Mouse (Mus musculus): ENCODE measurements around the gene Gtf2a2. TPM values are rescaled to one million over a fixed set of nuclear protein-coding genes. Genes with fewer than 3 reads are reported as not detected.

Gene Gtf2a2
- total RNA-seq (2021): 76.2 and 84.8 TPM in 2 replicates
- long read RNA-seq, experiment 1, transcript Gtf2a2-202 (5 exons, 893 nt): major isoform, 64 of 80 reads
- long read RNA-seq, experiment 1, partial matches to known transcripts: 5 of 80 reads
- long read RNA-seq, experiment 1, other reads (novel, unspliced or antisense): 8 of 80 reads
- long read RNA-seq, experiment 2, transcript Gtf2a2-202 (5 exons, 893 nt): major isoform, 45 of 62 reads
- long read RNA-seq, experiment 2, partial matches to known transcripts: 2 of 62 reads
- long read RNA-seq, experiment 2, other reads (novel, unspliced or antisense): 10 of 62 reads

DNA sequence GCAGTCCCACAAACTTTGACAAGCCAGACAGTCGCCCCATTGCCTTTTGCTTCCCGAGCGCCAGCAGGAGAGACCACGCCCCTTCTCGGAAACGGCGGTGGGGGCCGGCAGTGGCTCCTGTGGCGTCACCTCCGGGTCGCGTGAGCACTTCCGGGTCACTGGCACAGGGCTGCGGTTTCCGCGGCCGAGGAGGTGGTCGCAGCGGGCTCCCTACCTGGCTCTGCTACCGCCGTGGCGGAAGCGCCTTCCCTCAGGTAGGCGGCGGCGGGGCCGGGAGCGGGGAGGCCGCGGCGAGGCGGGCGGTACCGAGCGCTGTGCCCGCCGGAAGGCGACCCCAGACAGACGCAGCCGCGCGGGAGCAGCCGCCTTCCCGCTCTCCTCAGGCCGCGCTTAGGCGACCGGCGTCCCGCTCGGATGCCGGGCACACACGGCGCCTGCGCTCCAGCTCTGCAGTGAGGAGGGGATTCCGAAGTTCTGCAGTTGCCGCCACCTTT, at the start of gene Gtf2a2:
Gtf2a2 (plus strand) TSS at position 143 of the 494 bp plus-strand sequence.
- peak; percentile 97 for DNase-seq

DNA sequence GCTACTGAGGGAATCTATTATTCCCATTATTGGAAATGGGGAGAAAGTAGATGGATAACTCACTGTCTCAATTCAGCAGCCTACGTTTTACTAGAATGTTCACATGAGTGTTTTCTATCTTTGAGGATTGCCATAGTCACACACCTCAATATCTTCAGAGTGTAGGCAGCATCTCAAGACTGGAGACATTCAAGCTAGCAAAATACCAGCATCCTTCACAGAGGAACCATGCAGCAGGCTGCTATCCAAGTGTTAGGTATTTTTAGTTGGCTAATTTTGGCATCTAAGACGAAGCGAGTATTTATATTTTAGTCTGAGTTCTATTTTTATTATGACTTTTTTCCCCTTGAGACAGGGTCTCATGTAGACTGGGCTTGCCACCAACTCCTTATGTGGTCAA, 48.0 kb upstream of the Gtf2a2 start:
- no peak for DNase-seq

DNA sequence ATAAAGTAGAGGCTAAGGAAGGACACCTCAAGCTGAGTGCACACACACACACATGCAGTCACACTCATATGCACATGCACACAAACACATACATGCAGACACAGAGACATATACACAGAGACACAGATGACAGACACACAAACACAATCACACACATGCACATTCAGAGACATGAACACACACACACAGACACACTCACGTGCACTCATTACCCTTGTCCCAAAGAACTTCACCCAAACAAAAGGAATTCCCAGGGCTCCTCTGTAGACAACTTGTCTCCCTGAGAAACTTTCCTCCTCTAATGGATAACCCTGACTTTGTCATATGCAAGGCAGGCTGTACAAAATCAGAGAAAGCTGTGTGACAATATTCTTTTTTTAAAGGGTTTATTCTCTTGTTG, 26.8 kb upstream of the Gtf2a2 start:
- no peak for DNase-seq

DNA sequence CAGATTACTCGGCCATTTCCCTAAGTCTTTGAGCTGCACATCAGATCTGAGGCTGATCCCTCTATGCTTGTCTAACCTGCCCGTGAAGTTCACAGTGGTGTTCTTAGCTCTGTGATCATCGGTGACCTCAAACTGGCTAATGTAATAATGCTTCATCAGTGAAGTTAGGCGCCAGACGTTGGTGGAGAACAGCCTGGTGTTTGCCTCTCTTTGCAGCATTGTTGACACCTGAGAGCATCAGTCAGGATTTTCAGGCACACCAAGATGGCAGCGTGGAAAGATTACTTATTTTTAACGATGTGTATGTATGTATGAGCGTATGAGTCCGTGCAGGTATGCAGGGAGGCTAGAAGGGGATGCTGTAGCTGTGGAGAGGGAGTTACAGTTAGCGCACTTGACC, 26.3 kb upstream of the Gtf2a2 start:
- no peak for DNase-seq

DNA sequence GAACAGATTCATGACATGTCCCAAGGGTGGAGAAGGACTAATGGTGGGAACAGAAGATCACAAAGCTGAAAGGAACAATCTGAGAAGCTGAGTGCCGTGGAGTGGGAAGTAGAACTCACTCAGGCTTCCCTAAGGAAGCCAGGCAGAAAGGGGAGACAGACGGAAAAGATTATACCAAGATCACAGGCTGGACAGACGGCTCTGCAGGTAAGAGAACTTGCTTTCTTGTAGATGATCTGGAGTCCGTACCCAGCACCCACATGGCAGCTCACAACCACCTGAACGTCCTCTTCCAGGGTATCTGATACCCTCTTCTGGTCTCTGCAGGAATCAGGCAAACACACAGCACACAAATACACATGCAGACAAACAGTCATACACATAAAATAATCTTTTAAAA, 25.8 kb upstream of the Gtf2a2 start:
- no peak for DNase-seq

DNA sequence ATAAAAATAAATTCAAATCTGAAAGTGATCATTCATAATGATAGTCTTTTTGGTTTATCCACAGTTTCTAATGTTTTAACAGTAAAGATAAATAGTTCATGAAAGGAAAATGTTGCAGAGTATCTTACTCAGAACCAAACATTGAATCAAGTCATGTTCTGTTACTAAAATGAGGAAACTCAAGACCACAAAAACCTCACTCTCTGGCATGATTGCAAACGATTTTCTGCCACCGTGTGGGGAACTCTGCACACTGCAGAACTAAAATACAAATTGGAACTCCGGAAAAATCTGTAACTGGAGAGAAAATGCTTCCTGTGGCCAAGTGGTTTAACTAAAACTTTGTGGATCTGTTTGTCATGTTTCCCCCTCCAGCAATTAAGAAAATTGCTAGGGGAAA, 24.8 kb upstream of the Gtf2a2 start:
- DNase-seq: peak; percentile 75

DNA sequence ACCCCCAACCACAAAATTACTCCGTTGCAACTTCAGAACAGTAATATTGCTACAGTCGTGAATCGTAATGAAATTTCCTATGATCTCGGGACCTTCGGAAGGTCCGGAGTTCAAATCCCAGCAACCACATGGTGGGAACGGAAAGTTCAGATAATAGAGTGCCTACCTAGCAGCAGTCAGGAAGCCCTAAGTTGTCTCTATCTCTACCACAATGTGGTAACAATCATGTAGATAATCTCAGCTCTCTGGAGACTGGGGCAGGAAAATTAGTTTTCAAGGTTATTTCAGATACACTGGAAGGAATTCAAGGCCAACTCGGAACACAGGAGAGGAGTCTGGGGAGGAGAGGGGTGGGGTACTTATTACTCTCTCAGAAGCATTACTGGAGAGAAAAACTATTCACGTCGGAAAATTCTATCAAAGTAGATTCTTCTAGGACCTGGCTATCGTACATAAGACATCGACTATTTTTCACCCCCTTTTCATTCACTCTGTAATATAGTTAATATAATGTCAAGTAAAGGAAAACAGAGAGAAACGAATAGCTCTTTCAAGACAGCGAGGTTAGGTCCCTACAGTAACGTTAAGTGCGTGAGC, 23.5 kb upstream of the Gtf2a2 start:
- no peak for DNase-seq

DNA sequence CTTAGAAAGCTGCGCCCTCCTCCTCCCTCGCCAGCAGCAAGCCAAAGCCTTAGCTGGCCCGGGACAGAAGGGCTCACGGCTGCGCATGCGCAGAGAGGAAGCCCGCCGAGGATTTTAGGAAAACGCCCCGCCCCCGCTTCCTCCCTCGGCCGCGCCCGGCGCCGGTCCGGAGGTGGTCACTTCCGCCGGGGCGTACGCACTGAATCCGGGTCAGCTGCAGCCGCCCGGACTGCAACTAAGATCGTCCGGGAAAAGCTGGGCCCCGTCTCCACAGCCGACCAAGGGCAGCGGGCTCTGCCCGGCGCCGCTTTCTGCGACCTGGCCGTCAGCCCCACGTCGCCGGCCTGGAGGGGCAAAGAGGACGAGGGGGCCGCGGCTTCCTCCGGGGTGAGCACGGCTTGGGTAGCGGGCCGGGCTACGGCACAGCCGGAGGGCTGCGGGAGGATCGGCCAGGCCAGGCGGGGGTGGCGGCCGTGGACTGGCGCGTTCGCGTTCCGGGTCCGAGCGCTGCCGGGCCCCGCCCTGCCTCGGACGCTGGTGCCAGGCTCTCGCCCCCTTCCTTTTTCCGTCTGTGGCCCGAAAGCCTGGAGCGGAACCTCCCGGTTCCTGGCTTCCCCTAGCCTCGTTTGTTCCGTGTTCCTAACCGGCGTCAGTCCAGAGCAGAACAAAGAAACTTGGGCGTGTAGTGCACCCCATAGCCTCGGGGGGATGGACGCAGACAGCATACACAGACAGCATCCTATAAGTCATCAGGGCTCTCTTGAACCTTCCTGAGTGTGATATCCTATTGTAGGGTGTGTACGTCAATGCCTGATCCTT, 22.8 kb upstream of the Gtf2a2 start, which contains the start of gene Bnip2:
Bnip2 (plus strand) TSS at position 164 of the 819 bp plus-strand sequence.
- peak; percentile 98 for DNase-seq

DNA sequence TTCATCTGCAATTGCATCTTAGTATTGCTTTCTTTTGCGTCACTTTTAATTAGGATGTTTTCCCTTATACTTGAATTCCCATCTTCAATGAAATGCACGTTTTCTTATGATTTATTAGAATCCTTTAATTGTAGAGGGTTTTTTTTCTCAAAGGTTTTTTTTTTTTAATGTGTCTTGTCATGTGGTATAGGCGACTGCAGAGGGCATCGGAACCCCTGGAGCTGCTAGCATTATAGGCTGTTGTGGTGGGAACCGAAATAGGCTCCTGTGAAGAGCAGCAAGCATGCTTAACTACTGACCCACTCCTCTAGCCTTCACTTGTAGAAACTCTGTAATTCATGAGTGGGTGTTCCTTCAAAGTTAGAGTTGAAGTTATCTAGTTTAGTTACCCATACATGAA, 22.0 kb upstream of the Gtf2a2 start:
- peak; percentile 13 for DNase-seq

DNA sequence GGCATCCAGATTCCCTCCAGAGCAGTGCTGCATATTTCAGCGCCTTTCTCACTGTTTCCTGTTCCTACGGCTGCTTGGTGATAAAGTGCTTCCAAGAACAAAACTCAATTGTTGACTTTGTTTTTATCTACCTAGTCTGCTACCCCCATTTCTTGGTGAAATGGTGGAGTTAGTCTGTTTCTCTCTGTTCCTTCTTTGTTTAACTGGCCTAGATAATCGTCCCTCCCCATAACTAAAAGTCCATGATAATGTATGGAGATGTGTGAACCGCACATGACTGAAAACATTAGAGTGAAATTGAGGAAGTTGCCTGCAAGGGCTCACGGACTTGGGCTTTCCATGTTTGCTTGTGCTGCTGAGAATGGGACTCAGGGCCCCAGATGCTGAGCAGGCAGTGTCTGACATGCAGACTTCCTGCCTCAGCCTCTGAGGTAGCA, 19.5 kb upstream of the Gtf2a2 start:
- no peak for DNase-seq

DNA sequence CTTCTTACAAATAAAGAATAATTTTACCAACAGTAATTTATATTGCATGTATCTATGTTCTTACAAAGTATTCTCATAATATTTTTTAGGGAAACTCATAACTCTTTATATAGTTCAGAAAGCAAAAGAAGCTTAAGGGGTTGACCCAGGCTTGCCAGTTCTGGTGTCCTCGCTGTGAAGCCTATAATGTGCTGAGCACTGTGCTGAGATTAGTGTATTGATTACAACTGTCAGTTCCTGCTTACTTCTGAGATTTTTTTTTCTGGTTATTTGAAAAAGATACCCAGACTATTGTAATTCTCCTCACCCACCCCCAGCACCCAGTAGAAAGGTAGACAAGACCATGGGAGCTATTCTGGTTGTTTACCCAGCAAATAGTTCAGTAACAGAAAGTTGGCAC, 18.9 kb upstream of the Gtf2a2 start:
- DNase-seq: no peak

DNA sequence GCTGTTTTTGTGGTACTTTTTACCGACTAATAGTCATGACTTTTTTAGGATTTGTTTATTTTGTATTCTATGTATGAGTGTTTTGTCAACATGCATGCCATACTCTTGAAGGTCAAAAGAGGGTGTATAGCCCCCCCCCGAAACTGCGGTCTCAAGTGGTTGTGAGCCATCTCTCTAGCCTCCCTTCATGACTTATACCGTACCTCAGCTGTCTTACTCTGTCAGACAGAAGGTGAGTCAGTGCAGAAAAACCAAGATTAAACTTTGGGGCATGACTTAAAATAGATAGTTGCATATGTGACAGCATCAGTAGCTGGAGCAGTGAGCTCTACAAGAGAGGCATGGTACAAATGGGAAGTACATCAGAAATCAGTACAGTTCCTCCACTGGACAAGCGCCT, 17.8 kb upstream of the Gtf2a2 start:
- no peak for DNase-seq

DNA sequence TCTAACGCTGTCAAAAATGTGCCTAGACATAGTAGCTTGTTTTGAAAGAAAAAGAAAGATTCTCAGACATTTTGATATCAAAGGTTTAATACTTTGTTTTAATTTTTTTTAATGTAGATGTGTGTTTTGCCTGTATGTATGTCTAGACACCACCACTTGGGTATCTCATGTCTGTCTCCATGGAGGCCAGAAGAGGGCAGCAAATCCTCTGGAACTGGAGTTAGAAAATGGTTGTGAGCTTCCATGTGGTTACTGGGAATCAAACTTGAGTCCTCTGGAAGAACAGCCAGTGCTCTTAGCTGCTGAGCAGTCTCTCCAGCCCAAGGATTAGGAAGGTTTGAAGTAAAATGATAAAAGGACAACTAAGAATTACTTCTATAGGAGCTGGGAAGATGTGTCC, 13.0 kb upstream of the Gtf2a2 start:
- no peak for DNase-seq

DNA sequence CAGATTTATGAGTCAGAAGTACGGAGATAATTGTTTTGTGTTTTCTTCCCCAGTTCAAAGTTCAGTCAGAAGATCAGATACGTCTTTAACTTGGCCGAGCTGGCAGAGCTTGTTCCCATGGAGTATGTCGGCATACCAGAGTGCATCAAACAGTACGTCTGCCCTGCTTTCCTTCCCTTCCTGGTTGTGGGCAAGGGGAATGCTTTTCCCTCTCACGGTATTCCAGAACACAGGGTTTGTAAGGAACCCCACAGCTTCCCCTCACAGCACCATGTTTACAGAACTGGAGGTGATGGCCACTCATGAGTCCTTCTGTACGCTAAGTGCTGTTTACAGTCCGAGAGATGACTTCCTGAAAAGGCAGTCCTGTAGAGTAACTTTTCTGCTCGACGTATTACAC, 8.8 kb upstream of the Gtf2a2 start:
- no peak for DNase-seq

DNA sequence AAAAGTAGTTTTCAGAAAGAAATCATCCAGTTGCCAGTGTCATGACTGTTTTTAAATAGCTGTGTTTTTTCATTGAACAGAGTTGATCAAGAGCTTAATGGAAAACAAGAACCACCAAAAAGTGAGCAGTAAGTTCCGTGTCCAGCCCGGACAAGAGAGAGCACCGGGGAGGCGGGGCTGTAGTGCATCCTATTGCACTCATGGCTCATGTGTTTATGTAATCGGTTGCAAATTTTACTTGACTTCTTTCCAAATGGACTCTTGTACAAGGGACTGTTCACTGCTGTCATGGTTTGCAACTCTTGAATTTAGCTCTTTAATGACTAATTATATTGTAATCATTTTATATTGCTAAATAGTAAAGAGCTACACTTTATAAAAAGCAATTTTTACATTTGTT, 5.4 kb upstream of the Gtf2a2 start:
- DNase-seq: no peak

DNA sequence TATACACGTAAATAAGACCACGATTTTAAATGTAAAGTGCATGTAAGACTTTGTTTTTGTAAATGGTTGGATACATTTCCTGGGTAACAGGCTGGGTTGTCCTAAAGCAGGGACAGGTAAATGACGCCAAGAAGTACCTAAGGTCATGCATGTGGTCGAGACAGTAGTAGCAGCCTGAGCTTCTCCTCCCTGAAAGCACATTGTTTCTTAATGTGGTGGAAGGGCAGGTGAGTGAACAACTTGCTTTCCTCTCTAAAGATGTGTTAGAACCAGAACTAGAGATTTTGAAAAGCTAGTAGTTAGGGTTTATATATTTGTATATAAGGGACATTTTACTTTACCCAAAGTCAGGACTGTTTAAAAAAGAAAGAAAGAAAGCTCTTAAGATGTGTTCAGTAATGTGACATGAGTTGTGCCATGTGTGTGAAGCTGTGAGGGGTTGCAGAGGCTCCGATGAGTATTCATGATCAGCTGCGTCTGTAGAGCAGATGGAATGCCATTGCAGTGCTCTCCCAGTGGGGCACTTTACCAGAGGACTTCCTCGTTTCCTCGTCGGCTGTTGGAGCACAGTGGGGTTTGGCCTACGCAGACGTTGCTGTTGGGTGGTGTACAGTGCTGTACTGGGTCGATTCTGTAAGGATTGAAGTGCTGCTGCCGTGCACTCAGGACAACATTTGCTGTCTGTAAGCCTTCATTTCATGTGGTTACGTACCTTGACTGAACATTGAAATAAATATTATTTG, 4.7 kb upstream of the Gtf2a2 start:
- DNase-seq: no peak

DNA sequence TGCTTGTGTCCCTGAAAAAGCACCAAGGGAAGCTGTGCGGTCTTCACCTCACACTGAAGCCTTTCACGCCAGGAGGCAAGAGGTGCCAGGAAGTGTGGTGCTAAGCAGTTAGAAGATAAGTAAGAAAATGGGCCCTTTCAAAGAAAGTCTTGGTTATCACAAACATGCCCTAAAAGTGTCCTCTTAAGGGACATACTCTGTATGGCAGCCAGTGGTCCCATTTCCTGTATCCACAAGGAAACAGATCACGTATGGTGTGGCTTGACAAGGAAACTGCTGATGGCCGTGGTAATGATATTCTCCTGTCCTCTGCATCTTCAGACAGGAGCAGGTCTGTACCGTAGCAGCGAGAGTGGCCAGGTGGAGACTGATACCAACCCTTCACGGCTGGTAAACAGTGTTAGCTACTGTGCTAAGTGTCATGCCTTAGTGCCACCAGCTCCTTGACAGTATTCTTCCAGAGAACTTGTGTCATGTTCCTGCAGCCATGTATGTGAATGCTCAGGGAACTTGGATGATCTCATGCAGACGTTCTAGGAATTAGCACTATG, 2.5 kb upstream of the Gtf2a2 start:
- no peak for DNase-seq

DNA sequence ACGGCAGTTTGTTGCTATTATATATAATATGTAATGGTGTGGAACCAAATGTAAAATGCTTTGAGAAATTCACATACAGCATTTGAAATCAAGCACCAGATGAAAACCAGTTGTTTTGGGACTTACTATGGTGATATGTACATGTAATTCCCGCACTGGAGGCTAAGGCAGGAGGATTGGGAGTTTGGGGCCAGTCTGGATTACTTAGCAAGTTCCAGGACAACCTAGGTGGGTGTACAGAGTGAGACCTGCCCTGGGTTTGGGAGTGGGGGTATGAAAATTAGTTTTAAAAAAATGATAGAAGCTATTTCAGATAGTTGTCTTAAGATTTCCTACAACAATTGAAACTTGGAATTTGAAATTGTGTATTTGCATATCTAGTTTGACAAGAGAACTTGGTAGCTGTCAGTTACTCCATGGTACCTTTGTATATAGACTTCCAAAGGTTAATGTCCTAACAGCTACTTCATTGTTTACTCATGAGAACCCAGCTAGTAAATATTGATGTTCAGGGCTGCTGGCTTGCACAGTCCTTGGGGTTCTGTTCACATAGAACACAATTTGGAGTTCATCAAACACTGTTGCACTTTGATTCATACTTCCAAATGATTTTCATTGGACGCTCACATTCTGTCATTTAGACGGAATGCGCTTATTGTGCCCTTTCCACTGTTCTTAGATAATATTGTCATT, 1.4 kb upstream of the Gtf2a2 start:
- DNase-seq: no peak

DNA sequence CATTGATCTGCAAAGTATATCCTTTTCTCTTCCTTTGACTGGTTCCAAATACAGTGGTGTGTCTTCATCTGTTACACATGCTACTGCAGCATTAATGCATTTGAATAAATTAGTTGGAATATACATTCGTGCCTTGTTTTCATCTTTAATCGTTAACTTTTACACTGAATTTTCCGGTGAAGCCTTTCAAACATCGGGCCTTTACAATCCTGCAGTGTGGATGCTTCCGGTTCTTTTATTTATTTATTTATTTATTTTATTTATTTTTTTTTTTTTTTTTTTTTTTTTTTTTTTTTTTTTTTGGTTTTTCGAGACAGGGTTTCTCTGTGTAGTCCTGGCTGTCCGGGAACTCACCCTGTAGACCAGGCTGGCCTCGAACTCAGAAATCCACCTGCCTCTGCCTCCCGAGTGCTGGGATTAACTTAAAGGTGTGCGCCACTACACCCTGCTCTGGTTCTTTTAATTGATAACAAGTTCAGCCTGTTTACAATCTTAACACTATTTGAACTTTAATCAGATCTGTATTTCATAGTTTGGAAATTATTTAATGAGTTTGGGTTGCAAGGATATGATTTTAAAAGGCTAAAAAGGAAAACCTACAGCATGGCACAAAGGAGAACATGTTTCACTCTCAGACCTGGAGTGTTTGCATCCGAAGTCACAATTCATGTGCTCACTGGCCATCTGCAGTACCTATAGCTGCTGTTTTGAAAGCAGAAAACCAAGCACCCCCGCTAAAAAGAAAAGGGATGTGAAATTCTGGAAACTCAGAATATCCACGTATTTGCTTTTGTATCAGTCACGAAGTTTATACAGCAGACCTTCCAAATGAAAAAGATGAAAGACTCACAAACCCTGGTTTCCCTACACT, 578 bp upstream of the Gtf2a2 start:
- DNase-seq: no peak

DNA sequence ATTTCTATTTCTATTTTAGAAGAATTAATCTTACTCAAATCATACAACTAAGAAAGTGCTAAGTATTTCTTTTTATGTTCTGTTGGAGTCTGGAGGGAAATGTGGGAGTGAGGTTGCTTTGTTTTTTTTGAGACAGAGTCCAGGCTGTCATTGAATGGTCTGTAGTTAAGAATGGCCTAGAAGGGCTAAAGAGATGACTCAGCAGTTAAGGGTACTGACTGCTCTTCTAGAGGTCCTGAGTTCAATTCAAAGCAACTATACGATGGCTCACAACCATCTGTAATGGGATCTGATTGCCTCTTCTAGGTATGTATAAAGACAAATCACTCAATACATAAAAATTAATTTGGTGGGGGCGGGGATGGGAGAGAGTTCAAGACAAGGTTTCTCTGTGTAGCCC, 3.3 kb downstream of the Gtf2a2 start:
- DNase-seq: no peak

Measured in adrenal gland, postnatal 14 days (tissue).